Mouse (Mus musculus): Measurements from ENCODE around the gene Ndel1. TPM values are rescaled to one million over a fixed set of nuclear protein-coding genes. Genes with fewer than 3 reads are reported as not detected.

The Ndel1 gene
- polyA plus RNA-seq, 1 experiment from 2014 or later = 110 TPM

DNA sequence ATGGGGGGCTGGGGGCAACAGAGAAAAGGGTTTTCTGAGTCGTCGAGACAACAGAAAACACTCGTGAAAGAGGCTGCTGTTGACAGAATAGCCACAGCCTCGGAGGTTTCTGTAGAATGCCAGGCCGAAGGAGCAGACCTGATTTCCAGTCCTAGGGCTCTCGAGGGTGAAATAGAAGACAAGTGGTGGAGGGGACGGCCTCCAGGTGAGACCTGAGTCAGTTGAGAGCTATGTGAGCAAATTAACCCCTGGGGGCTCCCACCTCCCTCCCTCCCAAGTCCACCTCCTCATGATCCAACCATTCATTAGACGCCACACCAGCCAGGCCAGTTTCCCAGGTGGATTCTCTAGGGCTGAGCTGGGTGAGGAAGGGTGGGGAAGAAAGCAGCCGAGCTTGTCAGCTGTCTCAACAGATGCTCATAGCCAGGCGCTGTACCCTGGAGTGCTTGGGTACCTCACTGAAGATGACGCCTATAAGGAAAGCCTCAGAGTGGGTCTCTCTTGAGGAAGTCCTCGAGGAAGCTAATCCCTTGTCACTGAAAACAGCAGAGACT is 22.3 kb upstream of the Ndel1 start:
- H3K9ac ChIP-seq = no peak overlapping the region
- H3K4me3 ChIP-seq (replicated peaks) = no peak overlapping the region
- H3K36me3 ChIP-seq = no peaks in the 10 kb centered on the region
- H3K9me3 ChIP-seq (replicated peaks) = no peaks in the 10 kb centered on the region
- 46% methylated on average over 12 of the region's 12 CpGs for WGBS
- no peak overlapping the region for H3K4me2 ChIP-seq (replicated peaks)
- ATAC-seq (ENCODE audit: insufficient number of reproducible peaks, low FRiP score, low TSS enrichment, low read depth) = peak; percentile 70; the same call in 1 of the 2 replicates
- 0 out of 2 replicates have a peak, but pooled peaks cover 2% of the 10 kb centered on the region for H3K4me1 ChIP-seq
- no peaks in the 10 kb centered on the region for H3K27me3 ChIP-seq
- H3K27ac ChIP-seq (replicated peaks) = 0 out of 2 replicates have a peak overlapping the region, but pooled peaks have one; percentile 17

GRCm38 (mm10) chr11:68892233-68892832 is 20.7 kb upstream of the Ndel1 start:
- Histone ChIP-seq H3K27ac (replicated peaks) (no peak overlapping the region), H3K9ac (no peak overlapping the region), H3K4me2 (replicated peaks) (no peak overlapping the region), H3K4me1 (0 out of 2 replicates have a peak, but pooled peaks cover 2% of the 10 kb centered on the region), H3K9me3 (replicated peaks) (no peaks in the 10 kb centered on the region), H3K36me3 (no peaks in the 10 kb centered on the region), H3K4me3 (replicated peaks) (no peak overlapping the region), H3K27me3 (no peaks in the 10 kb centered on the region)
- no peak for ATAC-seq (ENCODE audit: insufficient number of reproducible peaks, low FRiP score, low TSS enrichment, low read depth)
- WGBS = 77% methylated on average over 14 of the region's 15 CpGs

GRCm38 (mm10) chr11:68891823-68892222 is 20.2 kb upstream of the Ndel1 start:
- H3K27me3 ChIP-seq = no peaks in the 10 kb centered on the region
- WGBS = 78% methylated on average over 5 of the region's 5 CpGs
- H3K4me1 ChIP-seq = 0 out of 2 replicates have a peak, but pooled peaks cover 2% of the 10 kb centered on the region
- no peaks in the 10 kb centered on the region for H3K36me3 ChIP-seq
- no peak overlapping the region for H3K4me2 ChIP-seq (replicated peaks)
- no peak overlapping the region for H3K9ac ChIP-seq
- H3K9me3 ChIP-seq (replicated peaks) = no peaks in the 10 kb centered on the region
- no peak for ATAC-seq (ENCODE audit: insufficient number of reproducible peaks, low FRiP score, low TSS enrichment, low read depth)
- H3K27ac ChIP-seq (replicated peaks) = no peak overlapping the region
- no peak overlapping the region for H3K4me3 ChIP-seq (replicated peaks)

- WGBS = 26% methylated on average over 2 of the region's 2 CpGs
- H3K9ac ChIP-seq = no peak overlapping the region
- no peak for ATAC-seq (ENCODE audit: insufficient number of reproducible peaks, low FRiP score, low TSS enrichment, low read depth)
These were observed 19.0 kb upstream of the Ndel1 start for GRCm38 (mm10) chr11:68890625-68891024.

GRCm38 (mm10) chr11:68888653-68889052 is 17.0 kb upstream of the Ndel1 start:
- Histone ChIP-seq H3K27ac (replicated peaks) (no peak overlapping the region), H3K4me2 (replicated peaks) (no peak overlapping the region), H3K9me3 (replicated peaks) (no peaks in the 10 kb centered on the region), H3K27me3 (no peaks in the 10 kb centered on the region), H3K9ac (no peak overlapping the region), H3K4me1 (no peaks in the 10 kb centered on the region), H3K4me3 (replicated peaks) (no peak overlapping the region), H3K36me3 (no peaks in the 10 kb centered on the region)
- 68% methylated on average over 2 of the region's 2 CpGs for WGBS
- ATAC-seq (ENCODE audit: insufficient number of reproducible peaks, low FRiP score, low TSS enrichment, low read depth) = no peak

More at GRCm38 (mm10) chr11:68890625-68891024, 19.0 kb upstream of the Ndel1 start:
- no peak overlapping the region for H3K4me3 ChIP-seq (replicated peaks)
- H3K4me1 ChIP-seq = 0 out of 2 replicates have a peak, but pooled peaks cover 2% of the 10 kb centered on the region
- no peaks in the 10 kb centered on the region for H3K36me3 ChIP-seq
- no peaks in the 10 kb centered on the region for H3K9me3 ChIP-seq (replicated peaks)
- H3K27me3 ChIP-seq = no peaks in the 10 kb centered on the region
- no peak overlapping the region for H3K4me2 ChIP-seq (replicated peaks)
- no peak overlapping the region for H3K27ac ChIP-seq (replicated peaks)

- WGBS = 28% methylated on average over 6 of the region's 6 CpGs
- H3K9me3 ChIP-seq (replicated peaks) = no peaks in the 10 kb centered on the region
These were observed 16.6 kb upstream of the Ndel1 start, which contains the start of gene Rnf222 for GRCm38 (mm10) chr11:68888253-68888652. TSS of gene Rnf222 (plus strand) at chr11:68888553.

DNA sequence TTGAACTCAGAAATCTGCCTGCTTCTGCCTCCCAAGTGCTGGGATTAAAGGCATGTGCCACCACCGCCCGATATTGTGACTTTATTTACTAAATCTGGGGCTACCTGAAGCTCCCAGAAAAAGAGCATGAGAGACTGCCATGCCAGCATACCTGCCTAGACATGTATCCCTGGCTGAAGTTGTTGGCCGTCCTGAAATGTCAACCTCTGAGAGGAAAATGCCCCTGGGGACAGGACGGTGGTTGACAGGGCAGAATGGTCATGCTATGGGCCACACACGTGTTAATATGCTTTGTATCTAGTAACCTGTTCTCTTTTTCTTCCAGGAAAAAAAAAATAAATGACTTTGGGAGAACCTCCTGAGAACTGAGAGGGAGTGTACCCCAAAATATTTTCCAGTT is 14.4 kb upstream of the Ndel1 start:
- H3K4me2 ChIP-seq (replicated peaks) = no peak overlapping the region
- no peak overlapping the region for H3K27ac ChIP-seq (replicated peaks)
- H3K9ac ChIP-seq = no peak overlapping the region
- H3K36me3 ChIP-seq = no peaks in the 10 kb centered on the region
- H3K9me3 ChIP-seq (replicated peaks) = no peaks in the 10 kb centered on the region
- no peaks in the 10 kb centered on the region for H3K27me3 ChIP-seq
- ATAC-seq (ENCODE audit: insufficient number of reproducible peaks, low FRiP score, low TSS enrichment, low read depth) = no peak
- H3K4me1 ChIP-seq = 0 out of 2 replicates have a peak, but pooled peaks cover 4% of the 10 kb centered on the region
- no peak overlapping the region for H3K4me3 ChIP-seq (replicated peaks)
- 57% methylated on average over 5 of the region's 5 CpGs for WGBS

More at GRCm38 (mm10) chr11:68888253-68888652, 16.6 kb upstream of the Ndel1 start, which contains the start of gene Rnf222:
- Histone ChIP-seq H3K4me1 (no peaks in the 10 kb centered on the region), H3K4me2 (replicated peaks) (no peak within 1 kb of the TSS), H3K27me3 (no peaks in the 10 kb centered on the region), H3K36me3 (no peaks in the 10 kb centered on the region), H3K9ac (no peak within 1 kb of the TSS), H3K27ac (replicated peaks) (no peak within 1 kb of the TSS; the same call in 1 of the 2 replicates), H3K4me3 (replicated peaks) (no peak within 1 kb of the TSS)
- no peak for ATAC-seq (ENCODE audit: insufficient number of reproducible peaks, low FRiP score, low TSS enrichment, low read depth)

GRCm38 (mm10) chr11:68884368-68884767 is 12.7 kb upstream of the Ndel1 start:
- Histone ChIP-seq H3K4me2 (replicated peaks) (no peak overlapping the region), H3K27ac (replicated peaks) (no peak overlapping the region), H3K36me3 (no peaks in the 10 kb centered on the region), H3K9ac (no peak overlapping the region), H3K9me3 (replicated peaks) (no peaks in the 10 kb centered on the region), H3K27me3 (no peaks in the 10 kb centered on the region), H3K4me1 (0 out of 2 replicates have a peak, but pooled peaks cover 4% of the 10 kb centered on the region), H3K4me3 (replicated peaks) (no peak overlapping the region)
- ATAC-seq (ENCODE audit: insufficient number of reproducible peaks, low FRiP score, low TSS enrichment, low read depth) = no peak
- WGBS = 76% methylated on average over 5 of the region's 5 CpGs

GRCm38 (mm10) chr11:68883843-68884242 is 12.2 kb upstream of the Ndel1 start:
- WGBS = 74% methylated on average over 2 of the region's 2 CpGs
- Histone ChIP-seq H3K4me1 (0 out of 2 replicates have a peak, but pooled peaks cover 4% of the 10 kb centered on the region), H3K9me3 (replicated peaks) (no peaks in the 10 kb centered on the region), H3K4me3 (replicated peaks) (no peak overlapping the region), H3K27me3 (no peaks in the 10 kb centered on the region), H3K27ac (replicated peaks) (no peak overlapping the region), H3K4me2 (replicated peaks) (no peak overlapping the region), H3K36me3 (no peaks in the 10 kb centered on the region), H3K9ac (no peak overlapping the region)
- ATAC-seq (ENCODE audit: insufficient number of reproducible peaks, low FRiP score, low TSS enrichment, low read depth) = no peak

DNA sequence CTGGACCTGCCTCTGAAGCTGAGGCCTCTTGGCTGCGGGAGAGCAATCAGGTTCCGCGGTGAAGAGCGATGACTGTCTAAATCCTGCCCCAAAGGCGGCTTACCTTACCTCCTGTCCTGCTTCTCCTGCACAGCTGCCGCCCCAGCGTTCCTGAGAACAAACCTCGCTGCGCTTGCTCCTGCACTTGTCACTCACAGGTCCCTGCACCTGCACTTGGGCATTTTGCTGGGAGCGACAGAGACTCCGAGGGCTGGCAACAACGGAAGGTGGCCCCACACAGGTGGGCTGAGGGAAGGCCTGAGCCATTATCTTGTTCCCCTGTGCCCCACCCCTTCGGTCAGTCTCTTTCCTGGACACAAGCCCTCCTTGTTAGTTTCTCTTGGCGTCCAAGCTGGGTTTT is 10.4 kb upstream of the Ndel1 start:
- Histone ChIP-seq H3K9ac (no peak overlapping the region), H3K27ac (replicated peaks) (no peak overlapping the region), H3K4me3 (replicated peaks) (no peak overlapping the region), H3K4me1 (0 out of 2 replicates have a peak, but pooled peaks cover 4% of the 10 kb centered on the region), H3K9me3 (replicated peaks) (no peaks in the 10 kb centered on the region), H3K27me3 (no peaks in the 10 kb centered on the region), H3K36me3 (no peaks in the 10 kb centered on the region), H3K4me2 (replicated peaks) (no peak overlapping the region)
- 16% methylated on average over 14 of the region's 14 CpGs for WGBS
- no peak for ATAC-seq (ENCODE audit: insufficient number of reproducible peaks, low FRiP score, low TSS enrichment, low read depth)

GRCm38 (mm10) chr11:68878811-68879210 is 7.2 kb upstream of the Ndel1 start:
- no peaks in the 10 kb centered on the region for H3K9me3 ChIP-seq (replicated peaks)
- no peaks in the 10 kb centered on the region for H3K36me3 ChIP-seq
- no peak overlapping the region for H3K4me3 ChIP-seq (replicated peaks)
- no peak overlapping the region for H3K4me2 ChIP-seq (replicated peaks)
- no peak overlapping the region for H3K9ac ChIP-seq
- H3K27ac ChIP-seq (replicated peaks) = no peak overlapping the region
- WGBS = 85% methylated on average over 5 of the region's 5 CpGs
- no peak for ATAC-seq (ENCODE audit: insufficient number of reproducible peaks, low FRiP score, low TSS enrichment, low read depth)
- no peaks in the 10 kb centered on the region for H3K27me3 ChIP-seq
- H3K4me1 ChIP-seq = 0 out of 2 replicates have a peak, but pooled peaks cover 4% of the 10 kb centered on the region
